Comparison of ENCODE assay signal across 10 mouse cellular contexts in genomic region chr7:114322531-114323441, GRCm38 (mm10). TPM values are rescaled to one million over a fixed set of nuclear protein-coding genes. Genes with fewer than 3 reads are reported as not detected.
DNase-seq lines count a peak whose midpoint lies in the region; ATAC-seq and TF ChIP-seq lines count a peak whose summit lies in the region.
"Had no signal": no experiment of that assay in that cellular context is flagged by ENCODE, and none has a peak within 500 bp of the region (broad histone marks: within the 10 kb centered on the region; RNA-seq: fewer than 3 reads in every experiment).

No protein-coding gene starts in this region.

- peak overlapping the region; percentile 58 for H3K27ac ChIP-seq in forebrain, embryonic 15.5 days (replicated peaks)
- H3K27ac ChIP-seq in forebrain, embryonic 11.5 days (ENCODE audit: low read depth, low read length), result no peak overlapping the region
- H3K27ac ChIP-seq in intestine, postnatal 0 days (ENCODE audit: low read depth, low read length), result no peak overlapping the region
- H3K27ac ChIP-seq in liver, embryonic 15.5 days (replicated peaks), result peak overlapping the region; percentile 74
- H3K27ac ChIP-seq in left cerebral cortex, adult 2 months, result no peak overlapping the region
- H3K27ac ChIP-seq: midbrain, embryonic 12.5 days had no signal

- H3K9ac ChIP-seq in forebrain, embryonic 15.5 days (replicated peaks), result no peak overlapping the region
- H3K9ac ChIP-seq in forebrain, embryonic 11.5 days (ENCODE audit: low read length), result no peak overlapping the region
- no peak overlapping the region for H3K9ac ChIP-seq in intestine, postnatal 0 days (ENCODE audit: low read depth, low read length)
- no peak overlapping the region for H3K9ac ChIP-seq in liver, embryonic 15.5 days
- H3K9ac ChIP-seq: midbrain, embryonic 12.5 days had no signal

- WGBS in forebrain, embryonic 15.5 days, result 62% methylated on average over 9 of the region's 9 CpGs
- 83% methylated on average over 9 of the region's 9 CpGs for WGBS in forebrain, embryonic 11.5 days
- WGBS in intestine, postnatal 0 days, result 29% methylated on average over 9 of the region's 9 CpGs
- WGBS in liver, embryonic 15.5 days (ENCODE audit: insufficient replicate concordance), result 49% methylated on average over 9 of the region's 9 CpGs

- no peaks in the 10 kb centered on the region for H3K9me3 ChIP-seq in forebrain, embryonic 15.5 days
- H3K9me3 ChIP-seq in forebrain, embryonic 11.5 days (ENCODE audit: control insufficient read depth, low read length), result no peaks in the 10 kb centered on the region
- no peaks in the 10 kb centered on the region for H3K9me3 ChIP-seq in intestine, postnatal 0 days (ENCODE audit: control insufficient read depth)
- no peaks in the 10 kb centered on the region for H3K9me3 ChIP-seq in liver, embryonic 15.5 days (replicated peaks)
- H3K9me3 ChIP-seq: midbrain, embryonic 12.5 days had no signal

- ATAC-seq in forebrain, embryonic 15.5 days (replicated peaks), result peak; percentile 66
- no peak for ATAC-seq in forebrain, embryonic 11.5 days (replicated peaks; ENCODE audit: low FRiP score)
- peak; percentile 92 for ATAC-seq in intestine, postnatal 0 days
- peak; percentile 88 for ATAC-seq in liver, embryonic 15.5 days (ENCODE audit: insufficient read depth)

- H3K4me1 ChIP-seq in forebrain, embryonic 15.5 days, result peaks cover 15% of the 10 kb centered on the region
- H3K4me1 ChIP-seq in forebrain, embryonic 11.5 days (replicated peaks; ENCODE audit: control insufficient read depth, insufficient read depth, low read length), result no peaks in the 10 kb centered on the region
- no peaks in the 10 kb centered on the region; the same call in 1 of the 2 replicates for H3K4me1 ChIP-seq in intestine, postnatal 0 days (replicated peaks; ENCODE audit: control insufficient read depth, insufficient read depth, low read length)
- H3K4me1 ChIP-seq in liver, embryonic 15.5 days (replicated peaks), result 0 out of 2 replicates have a peak, but pooled peaks cover 3% of the 10 kb centered on the region

- H3K4me2 ChIP-seq in forebrain, embryonic 15.5 days (replicated peaks), result no peak overlapping the region
- no peak overlapping the region for H3K4me2 ChIP-seq in forebrain, embryonic 11.5 days (ENCODE audit: low read depth, low read length, severe bottlenecking)
- H3K4me2 ChIP-seq in intestine, postnatal 0 days (replicated peaks; ENCODE audit: low read depth), result no peak overlapping the region
- no peak overlapping the region for H3K4me2 ChIP-seq in liver, embryonic 15.5 days
- H3K4me2 ChIP-seq: midbrain, embryonic 12.5 days had no signal

- no peaks in the 10 kb centered on the region for H3K27me3 ChIP-seq in forebrain, embryonic 15.5 days
- no peaks in the 10 kb centered on the region for H3K27me3 ChIP-seq in forebrain, embryonic 11.5 days (ENCODE audit: control insufficient read depth, insufficient read depth, low read length)
- H3K27me3 ChIP-seq in intestine, postnatal 0 days (replicated peaks; ENCODE audit: control insufficient read depth, insufficient read depth, low read length), result no peaks in the 10 kb centered on the region
- no peaks in the 10 kb centered on the region for H3K27me3 ChIP-seq in liver, embryonic 15.5 days
- H3K27me3 ChIP-seq: CH12.LX; midbrain, embryonic 12.5 days had no signal

- no peaks in the 10 kb centered on the region for H3K36me3 ChIP-seq in forebrain, embryonic 15.5 days
- no peaks in the 10 kb centered on the region for H3K36me3 ChIP-seq in forebrain, embryonic 11.5 days (ENCODE audit: control insufficient read depth, insufficient read depth, low read length)
- no peaks in the 10 kb centered on the region for H3K36me3 ChIP-seq in intestine, postnatal 0 days (ENCODE audit: control insufficient read depth, insufficient read depth)
- no peaks in the 10 kb centered on the region for H3K36me3 ChIP-seq in liver, embryonic 15.5 days (replicated peaks)
- H3K36me3 ChIP-seq: midbrain, embryonic 12.5 days had no signal

- TF ChIP-seq CTCF in intestine, postnatal 0 days (IDR thresholded peaks at IDR 0.05; ENCODE audit: low read depth), result no peak
- TF ChIP-seq CTCF in left cerebral cortex, adult 2 months (IDR thresholded peaks at IDR 0.05), result no peak

- intact Hi-C loops in left cerebral cortex, postnatal 36 days (cut with DNase I), result no loop called here
- intact Hi-C loops in left cerebral cortex, adult 2 months (cut with DNase I), result no loop called here

- no peak overlapping the region for H3K4me3 ChIP-seq in forebrain, embryonic 15.5 days
- no peak overlapping the region for H3K4me3 ChIP-seq in forebrain, embryonic 11.5 days (ENCODE audit: low read depth, low read length)
- H3K4me3 ChIP-seq in intestine, postnatal 0 days (ENCODE audit: low read depth, low read length), result no peak overlapping the region
- H3K4me3 ChIP-seq in liver, embryonic 15.5 days (replicated peaks), result no peak overlapping the region
- no peak overlapping the region for H3K4me3 ChIP-seq in left cerebral cortex, adult 2 months
- H3K4me3 ChIP-seq: midbrain, embryonic 12.5 days had no signal

- no peak for DNase-seq in forebrain, embryonic 11.5 days (ENCODE audit: low spot score)
- DNase-seq in NIH3T3 (ENCODE audit: low read depth), result peak; percentile 76
- DNase-seq in ovary, postnatal 14 days (ENCODE audit: low spot score), result no peak
- DNase-seq in left cerebral cortex, postnatal 36 days (ENCODE audit: low spot score in 2 of 2), result no peak
- no peak for DNase-seq in left cerebral cortex, adult 2 months (ENCODE audit: extremely low spot score in 1 of 2, low spot score in 2 of 2)

RNA-seq across cellular contexts. Expression of gene Psma1, which starts 46.9 kb away (rescaled TPM):
- 389 and 404 TPM in 2 replicates for polyA plus RNA-seq in forebrain, embryonic 15.5 days (2015; fragmentation: Nextera tagmentation; extraction: Ambion mirVana)
- polyA plus RNA-seq in forebrain, embryonic 11.5 days (2014; fragmentation: Nextera tagmentation; extraction: Ambion mirVana), result 476 and 477 TPM in 2 replicates
- 205 and 212 TPM in 2 replicates for polyA plus RNA-seq in intestine, postnatal 0 days (2015; fragmentation: Nextera tagmentation; extraction: Ambion mirVana)
- 239 and 245 TPM in 2 replicates for polyA plus RNA-seq in liver, embryonic 15.5 days (2015; fragmentation: Nextera tagmentation; extraction: Ambion mirVana)
- 100 to 1,000 TPM; 103 to 108 TPM for total RNA-seq in left cerebral cortex, postnatal 36 days (2021)
- total RNA-seq in left cerebral cortex, adult 2 months (2021), result 100 to 1,000 TPM in 1 of 2 experiments, 10 to 100 TPM in 1; 98.8 to 103 TPM

Comparison
In these comparisons a context has a peak if more than half of its experiments do, and no peak if none do; other contexts are left out.
1. H3K27ac ChIP-seq: peak in forebrain, embryonic 15.5 days (single experiment) and liver, embryonic 15.5 days (single experiment); none in forebrain, embryonic 11.5 days (single experiment), intestine, postnatal 0 days (single experiment) and left cerebral cortex, adult 2 months (single experiment).